Mouse (Mus musculus) gastrocnemius, adult 18-20 months (tissue): ENCODE results near the gene Gm10273. TPM values are rescaled to one million over a fixed set of nuclear protein-coding genes. Genes with fewer than 3 reads are reported as not detected.

ENCODE experiments used
- DNase-seq: peaks from one replicate; pipeline ENCODE4 v3.0.0; 2021; ENCODE audit warnings: low spot score
- total RNA-seq, 2 experiments: library from RNA; stranded (reverse); gene quantifications; 2 replicates each; pipeline ENCODE4 v1.2.3; 2021

The Gm10273 gene
- total RNA-seq, 2 experiments from 2014 or later = 113 to 128 TPM

DNA sequence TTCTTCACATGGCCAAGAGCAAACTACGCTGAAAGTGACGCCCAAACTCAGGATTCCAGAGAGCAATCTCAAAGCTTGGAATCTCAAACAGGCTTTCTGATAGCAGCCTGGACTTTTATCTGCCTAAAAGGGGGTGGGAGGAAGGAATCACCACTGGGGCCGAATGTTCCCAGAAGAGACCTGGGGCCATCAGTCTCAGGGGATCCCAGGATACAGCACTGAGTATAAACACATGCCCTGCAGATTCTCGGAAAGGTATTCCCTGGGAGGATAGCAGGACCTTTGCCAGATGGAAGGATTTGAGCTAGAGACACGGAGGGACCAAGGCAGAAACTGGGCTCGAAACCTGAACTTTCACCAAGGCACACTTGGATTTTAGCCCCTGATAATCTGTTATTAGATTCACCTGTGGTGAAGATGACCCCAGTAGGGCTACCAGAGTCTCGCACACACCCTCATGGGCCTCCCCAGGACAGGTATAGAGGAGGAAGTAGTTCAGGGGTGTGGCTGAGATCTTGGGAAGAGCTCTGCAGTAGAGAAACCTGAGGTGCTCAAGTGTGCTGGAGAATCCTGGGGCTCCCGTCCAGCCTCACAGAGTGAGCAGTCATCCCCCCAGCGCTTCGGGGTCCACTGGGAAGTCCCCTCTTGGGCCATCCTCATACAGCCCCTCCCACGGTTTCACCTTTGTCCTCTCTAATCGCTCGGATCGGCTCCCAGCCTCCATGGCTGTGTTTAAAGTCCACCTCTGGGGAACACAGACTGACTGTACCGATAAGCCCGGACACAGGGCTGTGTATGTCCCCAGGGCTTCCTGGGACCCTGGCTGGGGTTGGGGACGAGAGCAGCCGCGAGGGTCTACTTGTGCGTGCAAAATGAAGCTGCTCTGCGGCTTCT lies 7.7 kb downstream of the Gm10273 start, which contains the start of gene Pla2g12b:
Pla2g12b (plus strand) TSS at position 762 of the 894 bp plus-strand sequence.
- DNase-seq = no peak

DNA sequence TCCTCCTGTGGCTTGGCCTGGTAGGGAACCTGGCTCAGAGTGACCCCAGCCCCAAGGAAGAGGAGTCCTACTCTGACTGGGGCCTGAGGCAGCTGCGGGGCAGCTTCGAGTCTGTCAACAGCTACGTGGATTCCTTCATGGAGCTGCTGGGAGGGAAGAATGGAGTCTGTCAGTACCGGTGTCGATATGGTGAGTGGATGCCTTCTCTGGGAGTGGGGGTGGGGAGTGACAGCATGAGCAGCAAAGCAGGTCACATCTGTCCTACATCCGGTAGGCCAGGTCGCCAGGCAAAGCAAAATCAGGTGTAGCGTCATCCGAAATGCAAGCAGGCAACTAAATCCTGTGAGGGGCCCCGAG lies 8.3 kb downstream of the Gm10273 start:
- no peak for DNase-seq

DNA sequence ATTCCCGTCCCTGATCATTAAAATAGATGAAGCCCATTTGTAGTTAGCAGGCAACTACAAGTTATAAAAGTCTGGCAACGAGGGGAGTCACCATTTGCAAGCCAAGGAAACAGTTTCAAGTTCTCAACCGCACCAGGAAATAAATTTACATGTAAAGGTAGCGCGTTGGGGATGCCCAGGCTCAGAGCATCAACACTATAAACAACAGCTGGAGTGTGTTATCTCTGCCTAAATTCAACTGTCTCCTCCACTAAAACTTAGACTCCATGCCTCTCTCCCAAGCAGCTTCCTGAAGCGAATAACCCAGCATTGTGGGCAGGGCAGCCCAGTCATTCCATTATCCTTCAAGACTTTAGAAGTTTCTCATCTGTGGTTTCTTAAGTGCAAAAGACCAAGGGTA lies 13.1 kb downstream of the Gm10273 start:
- DNase-seq = no peak

DNA sequence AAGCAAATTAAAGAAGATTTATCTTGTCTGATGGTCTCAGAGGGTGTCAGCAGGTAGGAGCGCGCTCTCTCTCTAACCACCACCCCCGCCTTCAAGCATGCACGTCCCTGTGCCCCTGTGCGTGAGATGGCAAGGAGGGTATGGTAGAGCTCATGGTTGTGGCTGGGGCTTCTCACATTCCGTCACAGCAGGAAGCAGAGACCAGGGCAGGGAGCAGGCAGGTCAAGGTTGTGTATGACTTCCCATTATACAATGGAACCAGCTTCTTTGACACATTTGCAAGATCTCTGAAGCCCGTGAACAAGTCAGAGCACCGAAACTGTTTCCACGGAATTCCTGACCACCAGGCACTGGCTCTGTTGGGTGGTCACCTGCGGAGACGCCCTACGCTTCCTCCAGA lies 14.8 kb downstream of the Gm10273 start:
- no peak for DNase-seq

DNA sequence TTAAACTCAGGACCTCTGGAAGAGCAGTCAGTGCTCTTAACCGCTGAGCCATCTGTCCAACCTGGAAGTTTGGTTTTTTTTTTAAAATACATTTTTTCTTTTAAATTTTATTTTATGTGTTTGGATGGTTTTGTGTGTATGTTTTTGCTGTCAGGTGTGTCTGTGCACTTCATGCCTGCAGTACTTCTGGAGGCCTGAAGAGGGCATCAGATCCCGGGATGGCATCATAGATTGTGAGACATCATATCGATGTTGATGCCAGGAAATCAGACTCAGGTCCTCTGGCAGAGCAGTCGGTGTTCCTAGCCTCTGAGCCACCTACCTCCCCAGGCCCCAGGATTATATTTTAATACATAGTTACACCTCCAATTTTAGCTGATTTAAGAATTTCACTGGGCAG lies 18.3 kb downstream of the Gm10273 start:
- no peak for DNase-seq

DNA sequence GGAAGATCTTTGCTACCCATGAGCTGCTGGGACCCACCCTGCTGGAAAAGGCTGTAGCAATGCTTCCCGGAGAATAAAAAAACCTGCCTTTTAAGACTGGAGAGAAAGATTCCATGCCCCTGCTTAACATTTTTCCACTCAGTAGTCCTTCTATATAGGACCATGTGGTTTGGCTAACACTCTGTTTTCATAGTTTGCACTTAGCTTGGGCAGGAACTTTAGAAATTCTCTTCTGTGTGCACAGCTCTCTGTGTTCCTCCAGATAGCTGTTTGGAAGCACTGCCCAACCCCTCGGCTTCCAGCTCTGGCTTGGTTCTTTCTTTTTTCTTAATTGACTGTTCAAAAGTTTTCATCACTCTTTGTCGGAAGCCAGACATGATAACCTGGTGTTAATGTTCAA lies 21.2 kb downstream of the Gm10273 start:
- no peak for DNase-seq

DNA sequence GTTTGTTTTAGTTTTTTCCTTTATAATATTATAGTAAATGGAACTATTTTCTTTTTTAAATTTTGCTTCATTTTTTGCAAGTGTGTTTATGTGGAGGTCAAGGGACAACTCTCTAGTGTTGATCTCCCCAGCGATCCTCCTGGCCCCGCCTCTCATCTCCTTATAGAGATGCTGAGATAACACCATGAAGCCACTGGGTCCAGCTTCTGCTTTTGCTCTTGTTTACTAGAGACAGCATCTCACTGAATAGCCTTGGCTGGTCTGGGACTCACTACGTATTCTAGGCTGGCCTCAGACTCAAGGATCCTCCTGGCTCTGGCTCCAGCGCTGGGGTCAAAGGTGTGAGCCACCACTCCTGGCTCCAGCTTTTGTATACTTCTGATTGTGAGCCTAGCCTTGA lies 24.1 kb downstream of the Gm10273 start:
- DNase-seq = no peak

DNA sequence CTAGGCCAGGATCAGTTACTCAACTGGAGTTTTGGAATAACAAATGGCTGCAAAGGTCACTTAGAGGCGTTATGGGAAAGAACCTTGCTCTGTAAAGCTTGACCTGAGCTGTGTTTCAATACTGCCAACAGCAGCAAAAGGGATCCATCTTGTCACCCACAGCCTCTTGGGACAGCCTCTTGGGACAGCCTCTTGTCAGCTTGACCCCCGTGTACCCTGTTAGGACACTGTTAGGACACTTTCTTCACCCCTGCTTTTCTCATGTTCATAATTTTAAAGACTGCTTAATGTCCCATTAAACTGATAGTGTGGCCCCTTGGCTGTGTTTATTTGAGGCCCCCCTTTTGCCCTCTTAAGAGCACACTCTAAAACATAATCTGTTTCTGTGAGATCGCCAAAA lies 29.0 kb downstream of the Gm10273 start:
- no peak for DNase-seq

DNA sequence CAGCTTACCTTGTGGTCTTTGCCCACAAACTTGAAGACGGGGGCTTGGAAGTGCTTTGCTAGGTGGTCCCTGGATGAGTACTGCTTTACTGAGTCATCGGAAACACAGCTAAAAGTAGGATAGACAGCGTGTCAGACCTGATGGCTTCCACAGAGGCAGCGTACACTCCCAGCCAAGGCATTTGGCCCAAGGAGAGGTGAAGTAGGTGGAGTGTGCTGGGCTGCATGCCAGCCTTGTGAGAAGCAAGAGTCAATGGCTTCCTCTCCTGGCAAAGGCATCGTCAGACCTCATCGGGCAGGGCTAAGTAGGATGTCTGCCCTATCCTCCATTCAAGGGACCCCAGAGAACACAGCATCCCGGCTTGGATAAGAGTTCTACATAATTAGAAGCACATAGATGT lies 29.9 kb downstream of the Gm10273 start:
- peak; percentile 44 for DNase-seq

DNA sequence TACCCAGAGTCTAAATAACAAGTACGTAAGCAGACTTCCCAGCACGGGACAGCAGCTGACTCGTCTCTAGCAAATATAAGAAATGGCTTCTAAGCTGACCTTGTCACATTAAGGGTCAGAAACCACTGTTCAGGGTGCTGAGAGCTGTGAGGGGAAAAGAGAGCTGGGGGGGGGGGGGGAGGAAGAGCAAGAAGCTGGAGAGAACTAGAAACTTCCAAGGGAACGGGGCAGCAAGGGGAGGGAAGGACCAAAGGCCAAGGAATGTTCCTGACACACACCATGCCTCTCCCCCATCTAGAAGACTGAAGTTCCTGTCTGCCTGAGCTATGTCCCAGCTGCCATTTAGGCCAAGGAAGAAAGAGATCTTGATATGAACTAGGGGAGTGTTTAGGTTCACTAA lies 30.9 kb downstream of the Gm10273 start:
- DNase-seq = no peak

DNA sequence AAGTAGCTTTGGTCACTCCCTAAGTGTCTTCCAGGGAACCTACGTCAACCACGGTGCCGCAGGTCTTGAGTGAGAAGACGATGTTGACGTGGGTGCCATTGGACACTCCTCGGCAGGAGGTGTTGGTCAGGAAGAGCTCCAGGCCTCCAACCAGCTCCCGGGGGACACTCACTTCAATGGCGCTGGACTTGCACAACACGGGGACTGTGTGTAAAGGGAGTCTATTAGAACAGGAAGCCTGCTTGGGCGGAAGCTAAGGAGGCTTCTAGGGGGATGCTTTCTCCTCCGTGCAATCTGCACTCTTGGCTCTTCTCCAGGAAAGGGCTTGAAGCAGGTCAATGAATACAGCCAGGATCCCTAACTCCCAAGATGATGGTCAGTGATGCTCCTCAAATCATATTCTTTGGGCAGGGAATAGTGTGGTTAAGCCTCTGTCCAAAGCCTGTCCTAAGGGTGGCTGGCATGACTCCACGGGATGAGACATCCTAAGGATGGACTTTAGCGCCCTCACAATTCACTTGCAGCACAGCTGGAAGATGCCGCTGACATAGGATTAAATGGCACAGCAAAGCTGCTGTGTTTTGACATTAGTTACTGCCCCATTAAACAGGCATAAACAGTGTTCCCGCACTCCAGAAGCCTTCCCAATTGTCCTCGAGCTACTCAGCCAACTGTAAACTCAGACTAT lies 34.2 kb downstream of the Gm10273 start:
- DNase-seq = no peak

DNA sequence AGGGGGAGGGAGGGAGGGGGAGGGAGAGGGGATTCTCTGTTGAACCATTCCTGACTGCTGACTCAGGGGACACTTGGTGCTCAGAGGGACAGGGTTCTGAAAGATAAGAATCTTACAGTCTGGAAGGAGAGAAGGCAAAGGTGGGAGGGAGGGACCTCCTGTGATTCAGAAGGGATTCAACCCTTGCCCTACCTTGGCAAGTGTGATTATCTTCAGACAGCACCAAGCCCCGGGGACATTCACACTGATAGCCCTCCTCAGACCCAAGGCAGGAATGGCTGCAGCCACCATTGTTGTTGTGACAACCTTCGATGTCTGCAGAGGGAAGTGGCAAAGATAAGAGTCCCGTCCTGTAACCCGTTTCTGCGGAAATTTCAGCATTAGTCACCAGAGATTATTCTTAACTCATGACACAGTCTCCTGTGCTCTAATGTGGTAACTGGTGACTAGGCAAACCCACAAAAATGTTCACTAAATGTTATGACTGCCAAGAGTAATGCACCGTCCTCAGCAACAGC lies 35.3 kb downstream of the Gm10273 start:
- no peak for DNase-seq

DNA sequence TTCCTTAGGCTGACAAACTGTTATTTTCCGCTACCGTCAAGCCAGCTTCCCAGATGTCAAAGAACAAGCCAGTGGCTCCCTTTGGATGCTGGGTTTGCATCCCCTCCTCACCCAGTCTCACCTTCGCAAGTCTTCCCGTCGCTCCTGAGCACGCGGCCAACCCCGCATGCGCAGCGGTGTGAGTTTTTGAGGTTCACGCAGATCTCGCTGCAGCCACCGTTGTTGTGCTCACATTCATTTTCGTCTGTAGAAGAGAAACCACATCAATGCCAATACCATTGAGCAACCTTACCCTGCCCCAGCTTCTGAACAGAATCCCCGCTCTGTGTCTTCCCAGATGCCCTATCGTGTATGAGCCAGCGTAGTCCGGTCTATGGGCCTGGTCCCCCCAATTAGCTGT lies 40.3 kb downstream of the Gm10273 start:
- no peak for DNase-seq

DNA sequence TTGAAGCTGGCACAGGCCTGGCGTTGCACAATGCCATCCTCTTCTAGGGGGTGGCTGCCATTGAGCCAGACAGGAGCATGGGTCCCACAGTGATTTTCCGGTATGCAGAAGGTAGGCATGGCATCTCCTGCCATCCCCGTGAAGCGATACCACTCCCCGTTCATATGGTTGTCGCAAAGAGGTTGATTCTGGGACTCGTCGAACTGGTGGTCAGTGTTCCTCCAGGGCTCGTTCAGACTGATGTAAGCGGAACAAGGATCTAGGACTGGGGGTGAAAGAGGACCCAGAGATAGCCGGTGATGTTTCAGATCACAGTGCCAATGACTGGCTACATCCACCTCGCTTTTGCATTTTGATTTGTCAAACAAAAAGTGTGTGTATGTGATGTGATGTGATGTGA lies 43.2 kb downstream of the Gm10273 start:
- DNase-seq = no peak

DNA sequence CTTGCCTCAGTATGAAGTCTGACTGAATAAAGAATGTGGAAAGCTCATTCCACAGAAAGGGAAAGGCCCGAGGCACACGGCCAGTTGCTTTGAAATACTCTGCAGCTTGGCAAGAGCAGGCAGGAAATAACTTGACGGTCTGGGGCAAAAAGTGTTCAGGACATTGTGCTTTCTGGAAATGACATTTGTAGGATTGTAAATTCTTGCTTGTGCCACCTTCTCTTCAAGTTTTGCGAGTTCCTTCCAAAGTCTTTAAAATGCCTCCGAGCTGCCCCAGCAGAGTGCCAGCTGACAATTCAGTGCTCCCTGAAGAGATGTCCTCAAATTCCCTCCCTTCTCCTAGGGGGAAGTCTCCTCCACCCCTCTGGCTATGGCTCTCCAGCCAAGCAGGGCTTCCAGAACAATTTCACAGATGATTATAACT lies 44.1 kb downstream of the Gm10273 start:
- DNase-seq = peak; percentile 60

DNA sequence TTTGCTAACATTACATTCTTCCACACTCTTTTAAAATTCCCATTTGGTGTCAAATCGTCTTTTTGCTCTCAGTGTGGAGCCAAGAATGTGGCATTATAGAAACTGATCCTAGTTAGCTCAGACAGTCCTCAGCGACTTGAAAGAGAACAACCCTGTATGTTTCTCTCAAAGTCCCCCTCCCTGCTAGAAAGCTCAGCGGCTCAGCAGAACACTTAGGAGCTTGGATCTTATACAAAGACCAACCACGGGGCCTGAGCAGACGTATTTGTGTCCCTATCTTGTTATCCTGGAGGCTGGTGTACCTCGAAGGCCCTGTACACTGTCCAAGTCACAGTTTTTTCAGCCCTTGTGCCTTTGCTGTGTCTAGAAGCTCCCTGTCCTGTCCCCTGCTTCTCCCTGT lies 44.7 kb downstream of the Gm10273 start:
- no peak for DNase-seq

DNA sequence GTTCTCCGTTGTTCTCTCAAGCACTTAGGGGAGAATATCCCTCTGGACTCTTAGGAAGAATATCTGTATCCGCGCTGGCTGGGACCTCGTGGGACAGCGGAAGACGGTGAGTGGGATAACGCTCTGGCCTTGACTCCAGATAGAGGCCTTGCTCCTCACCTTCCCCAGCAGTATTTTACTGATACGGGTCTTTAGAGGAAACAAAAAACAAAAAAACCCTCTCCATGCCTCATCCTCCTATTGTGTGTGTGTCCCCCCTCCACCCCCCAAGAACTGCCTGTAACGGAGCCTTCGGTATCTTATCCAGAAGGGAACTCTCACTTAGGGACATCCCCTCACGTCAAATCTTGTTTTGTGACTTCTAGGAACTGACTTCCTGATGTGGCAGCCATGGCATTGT lies 46.3 kb downstream of the Gm10273 start, which contains the start of gene Oit3:
Oit3 (minus strand) TSS at position 44 of the 400 bp plus-strand sequence.
- no peak for DNase-seq

DNA sequence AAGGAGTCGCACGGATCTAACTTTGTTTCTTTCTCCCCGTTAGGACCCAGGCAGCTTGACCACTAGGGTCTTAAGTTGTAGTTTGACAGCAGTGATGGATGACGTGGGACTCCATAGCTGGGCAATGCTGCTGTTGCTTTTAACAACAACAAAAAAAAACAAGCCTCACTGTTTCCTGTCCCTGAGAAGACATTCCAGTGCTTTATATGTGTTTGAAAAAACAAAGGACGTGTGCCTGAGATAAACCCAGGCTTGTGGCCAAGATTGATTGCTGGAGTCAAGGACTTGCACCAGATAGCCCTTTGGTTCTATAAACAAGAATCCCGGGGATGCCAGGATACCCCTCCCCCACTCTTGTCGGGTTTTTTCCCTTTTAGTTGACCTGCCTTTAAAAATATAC lies 47.8 kb downstream of the Gm10273 start:
- no peak for DNase-seq

DNA sequence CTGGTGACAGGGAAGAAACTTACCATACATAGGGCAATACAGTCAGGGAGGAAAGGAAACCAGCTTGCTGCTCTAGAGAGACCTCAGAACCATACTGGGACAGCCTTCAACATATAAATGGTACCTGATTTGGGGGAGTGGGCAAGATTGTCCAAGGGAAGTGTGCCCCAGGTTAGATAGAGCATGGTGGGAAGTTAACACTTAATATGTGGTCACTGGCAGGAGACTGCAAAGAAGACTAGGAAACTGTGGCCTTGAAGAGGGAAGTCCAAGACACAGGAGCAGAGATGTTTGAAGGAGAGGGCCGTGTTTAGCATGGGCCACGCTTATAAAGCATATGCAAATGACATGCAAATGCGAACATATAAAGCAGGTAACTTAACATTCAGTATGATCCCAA lies 48.7 kb downstream of the Gm10273 start:
- no peak for DNase-seq

DNA sequence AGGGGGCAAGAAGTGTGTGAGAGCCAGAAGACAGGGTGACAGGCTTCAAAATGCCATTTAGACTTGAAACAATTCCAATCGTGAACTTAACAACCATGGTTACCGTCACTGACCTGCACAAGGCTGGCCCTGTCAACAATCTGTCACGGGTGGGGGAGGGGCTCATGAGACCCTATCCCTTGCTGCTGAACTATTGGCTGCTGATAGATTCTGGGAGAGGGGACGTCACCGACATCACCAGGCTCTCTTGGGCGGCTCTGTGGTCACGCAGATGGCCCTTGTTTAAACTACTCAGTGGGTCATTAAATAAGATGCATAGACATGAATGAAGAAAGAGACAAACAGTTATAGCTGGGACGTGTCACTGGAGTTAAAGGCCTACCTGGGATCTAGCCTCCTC lies 49.2 kb downstream of the Gm10273 start:
- DNase-seq = no peak
